Mouse (Mus musculus): ENCODE results near the gene Serinc3. TPM values are rescaled to one million over a fixed set of nuclear protein-coding genes. Genes with fewer than 3 reads are reported as not detected.

The Serinc3 gene
- polyA plus RNA-seq, 1 experiment, result 292 TPM

DNA sequence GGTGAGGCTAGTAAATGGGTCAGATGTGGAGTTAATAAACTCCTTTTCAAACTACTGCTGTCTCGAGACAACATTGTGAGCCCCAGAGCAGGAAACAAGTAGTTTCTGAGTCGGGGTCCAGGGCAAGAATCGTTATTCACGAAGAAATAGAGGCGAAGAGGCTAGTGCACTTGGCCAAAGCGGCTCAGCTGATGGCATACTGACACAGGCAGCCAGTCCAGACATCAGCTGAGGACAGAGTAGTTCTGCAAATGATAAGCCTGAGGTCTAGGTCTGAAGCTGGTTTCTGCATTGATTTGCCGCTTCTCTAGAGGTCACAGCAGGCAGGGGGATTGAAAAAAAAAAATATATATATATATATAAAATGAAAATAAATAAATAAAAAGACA, 43.2 kb downstream of the Serinc3 start:
- DNase-seq (ENCODE audit: low read depth, low spot score), result no peak
- WGBS, result 66% methylated on average over 7 of the region's 7 CpGs

DNA sequence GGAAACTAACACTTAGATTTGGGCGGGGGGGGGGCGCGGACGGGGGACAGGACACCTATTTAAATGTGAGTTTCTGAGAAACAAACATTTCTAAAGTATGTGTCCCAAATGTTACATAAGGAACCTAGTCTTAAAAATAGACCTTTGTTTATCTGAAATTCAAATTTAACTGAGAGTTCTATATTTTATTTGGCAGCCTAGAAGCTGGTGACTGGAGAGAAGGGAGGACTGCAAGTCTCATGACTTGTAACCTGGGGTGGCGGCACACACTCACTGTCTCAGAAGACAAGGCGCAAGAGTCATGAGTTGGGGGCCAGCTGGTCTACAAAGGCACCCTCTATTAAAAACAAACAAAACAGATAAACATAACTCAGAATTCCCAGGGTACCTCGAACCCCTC, 43.9 kb downstream of the Serinc3 start:
- WGBS, result 81% methylated on average over 7 of the region's 7 CpGs
- DNase-seq (ENCODE audit: low read depth, low spot score), result no peak

GRCm38 (mm10) chr2:163599226-163599625, 45.7 kb downstream of the Serinc3 start:
- 3% methylated on average over 1 of the region's 1 CpGs for WGBS
- no peak for DNase-seq (ENCODE audit: low read depth, low spot score)

DNA sequence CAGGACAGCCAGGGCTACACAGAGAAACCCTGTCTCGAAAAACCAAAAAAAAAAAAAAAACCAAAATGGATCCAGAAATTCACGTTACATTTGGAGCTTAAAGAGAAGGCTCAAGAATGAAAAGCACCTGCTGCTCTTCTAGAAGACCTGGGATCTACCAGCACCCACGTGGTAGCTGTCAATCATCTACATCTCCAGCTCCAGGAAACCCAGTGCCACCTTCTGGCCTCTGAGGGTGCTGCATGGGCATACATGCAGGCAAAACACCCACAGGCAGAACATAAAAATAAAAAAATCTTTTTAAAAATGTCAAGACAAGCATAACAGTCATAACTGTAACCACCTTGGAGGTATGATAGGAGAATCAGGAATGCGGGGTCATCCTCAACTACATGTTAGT, 47.3 kb downstream of the Serinc3 start:
- no peak for DNase-seq (ENCODE audit: low read depth, low spot score)
- WGBS, result 37% methylated on average over 4 of the region's 4 CpGs

GRCm38 (mm10) chr2:163596873-163597155, 48.1 kb downstream of the Serinc3 start:
- WGBS, result 27% methylated on average over 3 of the region's 3 CpGs
- DNase-seq (ENCODE audit: low read depth, low spot score), result no peak

DNA sequence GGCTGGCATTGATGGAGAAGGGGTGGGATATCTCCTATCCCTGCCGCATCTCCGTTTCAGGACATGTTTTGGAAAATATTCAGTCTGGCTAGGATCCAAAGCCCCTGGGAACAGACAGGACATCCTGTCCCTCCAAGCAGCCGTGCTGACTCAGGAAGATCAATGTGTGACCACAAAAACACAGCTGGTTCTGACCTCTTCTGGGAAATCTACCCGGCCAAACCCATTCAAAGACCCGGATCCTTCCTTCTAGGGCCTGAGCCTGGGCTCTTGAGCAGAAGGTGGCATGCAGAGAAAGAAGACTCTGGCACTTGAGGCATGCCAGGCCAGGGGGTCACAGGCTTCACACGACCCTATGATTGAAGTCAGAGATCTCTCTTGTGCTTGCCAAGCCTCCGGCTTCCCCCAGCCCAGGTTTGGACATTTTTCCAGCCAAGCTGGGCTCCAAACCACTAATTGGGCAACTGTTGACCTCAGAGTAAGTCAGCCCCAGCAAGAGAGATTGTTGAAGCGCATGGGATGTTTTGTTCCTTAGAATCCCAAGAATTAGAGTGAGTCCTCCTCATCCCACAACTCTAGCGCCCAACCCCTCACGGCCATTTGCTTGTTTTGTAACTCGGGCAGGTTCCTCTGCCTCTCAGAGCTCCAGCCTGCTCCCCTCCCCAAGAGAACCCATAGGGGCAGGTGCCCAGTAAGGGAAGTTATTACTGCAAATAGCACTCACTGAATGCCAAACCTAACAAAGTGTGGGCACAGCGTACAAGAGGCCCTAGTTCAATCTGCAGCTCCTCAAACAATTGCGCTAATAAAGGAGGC, 48.7 kb downstream of the Serinc3 start:
- no peak for DNase-seq (ENCODE audit: low read depth, low spot score)
- 50% methylated on average over 13 of the region's 13 CpGs for whole genome bisulfite sequencing

DNA sequence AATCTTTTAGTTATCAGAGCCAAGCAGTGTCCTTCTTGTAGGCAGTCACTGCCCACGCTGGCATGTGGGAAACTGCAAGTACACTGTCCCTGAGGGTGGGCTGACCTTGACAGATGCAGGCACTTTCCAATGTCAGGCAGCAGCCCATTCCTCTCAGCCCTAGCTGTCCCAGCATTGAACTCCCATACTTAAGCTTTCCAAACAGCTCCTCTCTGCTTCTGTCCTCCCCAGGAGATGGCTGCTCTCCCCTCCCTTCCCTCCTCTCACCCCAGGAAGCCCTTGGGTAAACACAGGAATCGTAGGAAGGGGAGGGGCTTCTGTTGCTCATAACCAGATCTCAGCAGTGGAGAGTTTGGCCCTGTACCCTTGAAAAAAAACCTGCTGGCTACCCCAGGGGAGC, 49.8 kb downstream of the Serinc3 start:
- WGBS, result 18% methylated on average over 2 of the region's 2 CpGs
- no peak for DNase-seq (ENCODE audit: low read depth, low spot score)

- 38% methylated on average over 10 of the region's 10 CpGs for WGBS
- DNase-seq (ENCODE audit: low read depth, low spot score), result no peak
Measured at GRCm38 (mm10) chr2:163593636-163594282, 51.2 kb downstream of the Serinc3 start.

DNA sequence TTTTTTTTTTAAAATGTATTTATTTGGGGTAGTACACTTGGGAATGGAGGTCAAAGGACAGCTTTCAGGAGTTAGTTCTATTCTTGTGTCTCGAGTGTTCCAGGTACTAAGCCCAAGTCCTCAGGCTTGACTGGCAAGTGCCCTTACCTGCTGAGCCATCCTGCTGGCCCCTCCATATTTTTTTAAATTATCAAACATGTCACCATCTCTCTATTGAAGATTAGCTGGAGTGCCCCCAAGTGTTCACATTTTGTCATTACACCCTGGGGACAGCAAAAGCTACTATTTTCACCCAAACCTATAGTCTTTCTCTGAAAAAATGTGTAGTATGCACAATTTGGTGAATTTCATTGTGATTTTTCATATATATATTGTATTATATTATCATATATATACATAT, 52.8 kb downstream of the Serinc3 start:
- no peak for DNase-seq (ENCODE audit: low read depth, low spot score)
- 68% methylated on average over 1 of the region's 1 CpGs for WGBS

DNA sequence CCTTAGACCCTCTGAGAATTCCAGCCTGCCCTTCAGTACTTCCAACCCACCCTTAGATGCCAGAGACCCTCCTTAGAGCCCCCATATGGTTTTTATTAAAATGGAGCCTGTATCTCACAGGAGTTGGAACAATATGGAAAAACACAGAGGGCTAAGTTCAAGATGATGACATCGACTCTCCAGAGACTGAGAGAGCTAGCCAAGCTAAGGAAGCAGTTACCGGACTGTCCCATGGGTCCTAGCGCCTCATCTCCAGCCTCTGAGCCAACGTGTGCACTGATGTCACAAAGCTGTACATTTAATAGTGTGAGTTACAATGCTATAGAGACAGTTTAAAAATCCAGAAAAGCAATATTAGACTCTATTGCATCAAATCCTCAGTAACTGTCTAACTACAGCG, 53.9 kb downstream of the Serinc3 start:
- 69% methylated on average over 5 of the region's 5 CpGs for WGBS
- DNase-seq (ENCODE audit: low read depth, low spot score), result no peak

GRCm38 (mm10) chr2:163590211-163590610, 54.7 kb downstream of the Serinc3 start:
- no peak for DNase-seq (ENCODE audit: low read depth, low spot score)
- 30% methylated on average over 12 of the region's 12 CpGs for WGBS

GRCm38 (mm10) chr2:163587506-163587905, 57.4 kb downstream of the Serinc3 start:
- WGBS, result 69% methylated on average over 5 of the region's 5 CpGs
- no peak for DNase-seq (ENCODE audit: low read depth, low spot score)

GRCm38 (mm10) chr2:163586384-163587261, 58.3 kb downstream of the Serinc3 start:
- DNase-seq (ENCODE audit: low read depth, low spot score), result no peak
- WGBS, result 49% methylated on average over 19 of the region's 19 CpGs

DNA sequence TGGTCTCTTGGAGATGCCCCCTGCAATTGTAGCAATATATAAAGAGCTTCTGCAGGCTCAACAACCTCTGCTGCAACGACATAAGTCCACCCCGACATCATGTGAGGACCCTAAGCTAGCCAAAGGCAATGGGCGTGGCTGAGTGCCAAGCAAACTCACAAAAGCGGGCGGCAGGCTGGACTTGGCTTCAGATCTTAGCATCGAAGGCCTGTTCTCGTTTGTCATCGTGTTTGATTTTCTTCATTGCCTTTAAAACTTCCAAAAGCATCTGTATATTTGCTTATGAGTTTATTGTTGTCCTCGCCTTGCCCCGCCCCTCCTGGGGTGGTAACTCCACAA, 60.9 kb downstream of the Serinc3 start:
- WGBS, result 38% methylated on average over 10 of the region's 10 CpGs
- DNase-seq (ENCODE audit: low read depth, low spot score), result no peak

DNA sequence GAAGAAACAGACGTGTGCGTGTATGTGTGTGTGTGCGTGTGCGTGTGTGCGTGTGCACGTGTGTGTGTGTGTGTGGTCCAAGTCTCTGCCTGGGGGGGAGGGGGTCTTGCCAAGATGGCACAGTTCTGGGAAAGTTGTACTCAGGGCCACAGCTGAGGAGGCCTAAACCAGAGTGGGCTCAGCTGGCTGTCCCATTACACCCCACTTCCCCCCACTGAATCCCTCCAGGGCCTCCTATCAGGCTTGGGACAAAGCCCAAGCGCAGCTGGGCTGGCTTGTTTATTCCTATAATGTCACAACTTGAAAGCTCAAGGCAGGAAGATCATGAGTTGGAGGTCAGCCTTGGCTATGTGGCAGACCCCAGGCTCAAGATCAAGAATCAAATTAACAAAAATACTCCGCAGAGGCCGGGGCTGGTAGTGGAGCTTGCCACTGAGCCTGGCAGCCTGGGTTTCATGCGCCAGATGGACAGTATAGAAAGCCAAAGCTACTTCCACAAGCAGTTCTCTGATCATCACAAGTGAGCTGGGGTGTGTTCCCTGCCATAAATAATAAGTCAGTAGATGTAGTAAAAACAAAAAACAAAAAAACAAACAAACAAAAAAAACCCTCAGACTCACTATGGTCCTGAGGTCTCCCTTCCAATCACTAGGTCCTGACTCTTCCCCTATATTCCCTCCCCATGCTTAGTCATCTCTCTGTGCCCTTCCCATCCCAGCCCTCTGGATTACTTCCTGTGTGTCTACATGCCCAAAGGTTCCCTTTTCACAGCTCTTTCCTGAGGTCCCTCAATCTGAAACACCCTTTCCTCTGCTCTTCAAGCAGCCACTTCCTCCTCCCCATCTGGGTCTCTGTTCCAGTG, 61.5 kb downstream of the Serinc3 start:
- DNase-seq (ENCODE audit: low read depth, low spot score), result no peak
- WGBS, result 79% methylated on average over 10 of the region's 10 CpGs

- WGBS, result 24% methylated on average over 13 of the region's 13 CpGs
- DNase-seq (ENCODE audit: low read depth, low spot score), result peak; percentile 93
Measured at GRCm38 (mm10) chr2:163580069-163580945, 64.6 kb downstream of the Serinc3 start.

DNA sequence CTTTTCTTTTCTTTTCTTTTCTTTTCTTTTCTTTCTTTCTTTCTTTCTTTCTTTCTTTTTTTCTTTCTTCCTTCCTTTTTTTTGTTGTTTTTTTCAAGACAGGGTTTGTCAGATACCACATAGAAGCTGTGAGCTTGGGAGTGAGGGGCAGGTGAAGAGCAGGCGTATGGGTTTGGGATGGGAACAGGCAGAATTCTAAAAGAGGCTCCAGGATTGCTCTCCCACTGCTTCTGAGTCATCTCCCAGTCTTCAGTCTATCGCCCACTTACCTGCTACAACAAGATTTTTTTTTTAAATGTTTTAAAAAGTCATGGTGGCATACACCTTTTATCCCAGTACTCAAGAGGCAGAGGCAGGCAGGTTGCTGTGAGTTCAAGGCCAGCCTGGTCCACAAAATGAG, 66.9 kb downstream of the Serinc3 start:
- no peak for DNase-seq (ENCODE audit: low read depth, low spot score)
- 84% methylated on average over 2 of the region's 2 CpGs for WGBS

- 12% methylated on average over 11 of the region's 11 CpGs for WGBS
- no peak for DNase-seq (ENCODE audit: low read depth, low spot score)
Measured at GRCm38 (mm10) chr2:163575248-163575647, 69.7 kb downstream of the Serinc3 start.

- WGBS, result 32% methylated on average over 3 of the region's 3 CpGs
- DNase-seq (ENCODE audit: low read depth, low spot score), result peak; percentile 83
Measured at GRCm38 (mm10) chr2:163574321-163574720, 70.6 kb downstream of the Serinc3 start.

Measured in large intestine, adult 2 months (tissue).